Mouse (Mus musculus): Measurements from ENCODE around the gene Relt. TPM values are rescaled to one million over a fixed set of nuclear protein-coding genes. Genes with fewer than 3 reads are reported as not detected.
A peak's percentile ranks its signal among the peaks of the same experiment; 100 is the strongest.

The Relt gene
- total and polyA plus RNA-seq, 3 experiments, result 24.5 to 31.1 (median 29.9) TPM

- 0 out of 2 replicates have a peak, but pooled peaks have one; percentile 22 for TF ChIP-seq MAX (IDR thresholded peaks at IDR 0.05; ENCODE audit: low read length)
Observed at GRCm38 (mm10) chr7:100862828-100863638, at the start of gene Relt (continued).

GRCm38 (mm10) chr7:100911791-100912190, 48.5 kb upstream of the Relt start:
- in situ Hi-C loops (cut with MboI; ENCODE audit: low pct_ligation_motif_present, low pct_unique_long_range_greater_than_20kb, low sequenced_read_pairs), result loop anchor here (10.0 kb wide), 1 partner anchor 593 kb away; no protein-coding TSS in a partner anchor
- H3K27ac ChIP-seq (ENCODE audit: insufficient read depth, low read depth), result no peak overlapping the region

DNA sequence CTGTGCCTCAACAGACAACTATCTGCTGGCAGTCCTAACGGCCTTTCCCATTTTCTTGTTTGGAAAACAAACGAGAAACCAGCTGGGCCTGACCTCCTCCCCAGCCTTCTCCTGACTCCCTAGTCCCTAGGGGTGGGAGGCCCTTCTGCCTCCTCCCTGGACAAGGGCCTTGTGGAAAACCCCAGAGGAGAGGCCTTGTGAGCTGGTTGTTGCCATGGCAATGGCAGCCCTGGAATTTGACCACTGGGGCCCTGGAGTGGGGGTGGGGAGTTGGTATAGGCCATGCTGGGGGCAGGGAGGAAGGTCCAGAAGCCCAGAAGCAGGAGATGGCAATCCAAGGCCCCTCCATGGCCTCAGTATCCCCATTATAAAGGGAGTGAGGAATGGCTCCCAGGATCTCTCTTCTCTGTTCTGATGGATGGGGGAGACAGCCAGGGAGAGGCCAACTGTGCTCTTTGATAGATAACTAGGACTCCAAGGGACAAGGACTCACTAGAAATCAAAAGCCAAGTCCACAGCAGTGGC, 48.1 kb upstream of the Relt start:
- no peak for DNase-seq (ENCODE audit: extremely low read depth)
- H3K27me3 ChIP-seq (replicated peaks), result no peaks in the 10 kb centered on the region
- no peaks in the 10 kb centered on the region for H3K9me3 ChIP-seq (replicated peaks; ENCODE audit: low read length)
- in situ Hi-C loops (cut with MboI; ENCODE audit: low pct_ligation_motif_present, low pct_unique_long_range_greater_than_20kb, low sequenced_read_pairs) (loop anchor here (10.0 kb wide), 1 partner anchor 593 kb away; no protein-coding TSS in a partner anchor), dilution Hi-C loops (cut with MboI; ENCODE audit: extremely low pct_ligation_motif_present, extremely low pct_unique_long_range_greater_than_20kb, low sequenced_read_pairs) (no loop called here)
- no peak overlapping the region for H3K27ac ChIP-seq (ENCODE audit: insufficient read depth, low read depth)
- peaks cover 4 to 31% of the 10 kb centered on the region in 2 experiments for H3K4me1 ChIP-seq (ENCODE audit: control insufficient read depth in 1 of 2, insufficient read depth in 2 of 2)
- no peak overlapping the region for H3K4me3 ChIP-seq (replicated peaks in 1 of 3; ENCODE audit: low read depth in 2 of 3, low read length in 2 of 3, poor library complexity in 1 of 3)
- H3K79me2 ChIP-seq (replicated peaks; ENCODE audit: control insufficient read depth, extremely low read depth, insufficient read depth, poor library complexity, severe bottlenecking), result no peaks in the 10 kb centered on the region
- no peaks in the 10 kb centered on the region for H3K36me3 ChIP-seq (replicated peaks in 1 of 2; ENCODE audit: control insufficient read depth in 1 of 2, insufficient read depth in 1 of 2, low read length in 1 of 2)
- TF ChIP-seq CHD1 (IDR thresholded peaks at IDR 0.05; ENCODE audit: low read depth, low read length) (no peak), ZC3H11A (IDR thresholded peaks at IDR 0.05; ENCODE audit: low read depth, low read length) (no peak), MAFK (IDR thresholded peaks at IDR 0.05; ENCODE audit: insufficient replicate concordance, low read length) (no peak), ZMIZ1 (IDR thresholded peaks at IDR 0.05; ENCODE audit: low read depth, low read length) (no peak), JUND (conservative IDR thresholded peaks at IDR 0.05; ENCODE audit: low read depth, low read length) (no peak), TBP (conservative IDR thresholded peaks at IDR 0.05; ENCODE audit: low read depth, low read length) (no peak), GABPA (IDR thresholded peaks at IDR 0.05; ENCODE audit: insufficient replicate concordance, low read depth, low read length) (no peak), NELFE (IDR thresholded peaks at IDR 0.05; ENCODE audit: low read depth, low read length) (no peak), CTCF (conservative IDR thresholded peaks at IDR 0.05 in 1 of 2, IDR thresholded peaks at IDR 0.05 in 1 of 2; ENCODE audit: low read depth in 2 of 2, low read length in 2 of 2) (no peak), USF1 (IDR thresholded peaks at IDR 0.05; ENCODE audit: low read depth, low read length) (no peak), POLR2AphosphoS2 (IDR thresholded peaks at IDR 0.05; ENCODE audit: low read depth, low read length) (no peak), EP300 (IDR thresholded peaks at IDR 0.05; ENCODE audit: low read length) (no peak), ZNF384 (IDR thresholded peaks at IDR 0.05; ENCODE audit: low read depth, low read length) (no peak)
- no peak overlapping the region for H3K4me2 ChIP-seq (ENCODE audit: insufficient read depth, low read depth, poor library complexity, severe bottlenecking)
- H3K9ac ChIP-seq (ENCODE audit: insufficient read depth, low read depth), result no peak overlapping the region

More at GRCm38 (mm10) chr7:100911791-100912190, 48.5 kb upstream of the Relt start:
- H3K36me3 ChIP-seq (replicated peaks in 1 of 2; ENCODE audit: control insufficient read depth in 1 of 2, insufficient read depth in 1 of 2, low read length in 1 of 2), result no peaks in the 10 kb centered on the region
- no peak overlapping the region for H3K9ac ChIP-seq (ENCODE audit: insufficient read depth, low read depth)
- no peak for DNase-seq (ENCODE audit: extremely low read depth)
- H3K4me3 ChIP-seq (replicated peaks in 1 of 3; ENCODE audit: low read depth in 2 of 3, low read length in 2 of 3, poor library complexity in 1 of 3), result no peak overlapping the region
- no peaks in the 10 kb centered on the region for H3K79me2 ChIP-seq (replicated peaks; ENCODE audit: control insufficient read depth, extremely low read depth, insufficient read depth, poor library complexity, severe bottlenecking)
- dilution Hi-C loops (cut with MboI; ENCODE audit: extremely low pct_ligation_motif_present, extremely low pct_unique_long_range_greater_than_20kb, low sequenced_read_pairs), result no loop called here
- no peaks in the 10 kb centered on the region for H3K9me3 ChIP-seq (replicated peaks; ENCODE audit: low read length)
- H3K27me3 ChIP-seq (replicated peaks), result no peaks in the 10 kb centered on the region
- H3K4me1 ChIP-seq (ENCODE audit: control insufficient read depth in 1 of 2, insufficient read depth in 2 of 2), result peaks cover 7 to 35% of the 10 kb centered on the region in 2 experiments
- H3K4me2 ChIP-seq (ENCODE audit: insufficient read depth, low read depth, poor library complexity, severe bottlenecking), result no peak overlapping the region
- TF ChIP-seq UBTF (IDR thresholded peaks at IDR 0.05; ENCODE audit: low read depth, low read length) (no peak), USF1 (IDR thresholded peaks at IDR 0.05; ENCODE audit: low read depth, low read length) (no peak), PAX5 (IDR thresholded peaks at IDR 0.05; ENCODE audit: low read length) (no peak)

Measured in CH12.LX (cell line).